Mouse (Mus musculus): Measurements from ENCODE around the gene Me3. TPM values are rescaled to one million over a fixed set of nuclear protein-coding genes. Genes with fewer than 3 reads are reported as not detected.

The Me3 gene
- polyA plus RNA-seq, 1 experiment = 2.1 TPM

GRCm38 (mm10) chr7:89772906-89773305 lies 140.7 kb downstream of the Me3 start:
- H3K79me3 ChIP-seq (ENCODE audit: low read depth) = no peaks in the 10 kb centered on the region
- no peak for TF ChIP-seq CTCF (IDR thresholded peaks at IDR 0.05; ENCODE audit: control insufficient read depth, insufficient read depth, insufficient read length)
- no peak for TF ChIP-seq CEBPB (IDR thresholded peaks at IDR 0.05; ENCODE audit: low read depth)
- no peak for TF ChIP-seq MYOG (IDR thresholded peaks at IDR 0.05; ENCODE audit: control insufficient read depth, extremely low read depth, insufficient read length)
- no peak for TF ChIP-seq MYOD1 (IDR thresholded peaks at IDR 0.05; ENCODE audit: control insufficient read depth, insufficient read length, low read depth)
- TF ChIP-seq USF1 (IDR thresholded peaks at IDR 0.05; ENCODE audit: low read depth) = no peak
- TF ChIP-seq FOSL1 (IDR thresholded peaks at IDR 0.05; ENCODE audit: insufficient read depth, low read length, poor library complexity, severe bottlenecking) = no peak
- no peak for TF ChIP-seq MAX (IDR thresholded peaks at IDR 0.05)
- H3K79me2 ChIP-seq (ENCODE audit: control insufficient read depth, insufficient read depth) = no peaks in the 10 kb centered on the region
- H3K36me3 ChIP-seq (ENCODE audit: control insufficient read depth, insufficient read depth) = no peaks in the 10 kb centered on the region
- H3ac ChIP-seq (ENCODE audit: control insufficient read depth, insufficient read length, low read depth) = no peak overlapping the region
- no peaks in the 10 kb centered on the region for H3K27me3 ChIP-seq (ENCODE audit: control insufficient read depth, insufficient read depth, insufficient read length)
- H3K4me3 ChIP-seq (ENCODE audit: insufficient read depth, poor library complexity, severe bottlenecking) = no peak overlapping the region

GRCm38 (mm10) chr7:89773352-89773921 lies 141.2 kb downstream of the Me3 start:
- H3K27me3 ChIP-seq (ENCODE audit: control insufficient read depth, insufficient read depth, insufficient read length) = no peaks in the 10 kb centered on the region

GRCm38 (mm10) chr7:89773926-89774325 lies 141.7 kb downstream of the Me3 start:
- H3K36me3 ChIP-seq (ENCODE audit: control insufficient read depth, insufficient read depth) = no peaks in the 10 kb centered on the region
- TF ChIP-seq MAX (IDR thresholded peaks at IDR 0.05) (no peak), USF1 (IDR thresholded peaks at IDR 0.05; ENCODE audit: low read depth) (no peak), FOSL1 (IDR thresholded peaks at IDR 0.05; ENCODE audit: insufficient read depth, low read length, poor library complexity, severe bottlenecking) (no peak), MYOD1 (IDR thresholded peaks at IDR 0.05; ENCODE audit: control insufficient read depth, insufficient read length, low read depth) (no peak), CTCF (IDR thresholded peaks at IDR 0.05; ENCODE audit: control insufficient read depth, insufficient read depth, insufficient read length) (no peak), CEBPB (IDR thresholded peaks at IDR 0.05; ENCODE audit: low read depth) (no peak), MYOG (IDR thresholded peaks at IDR 0.05; ENCODE audit: control insufficient read depth, extremely low read depth, insufficient read length) (no peak)
- H3ac ChIP-seq (ENCODE audit: control insufficient read depth, insufficient read length, low read depth) = no peak overlapping the region
- no peaks in the 10 kb centered on the region for H3K79me2 ChIP-seq (ENCODE audit: control insufficient read depth, insufficient read depth)
- H3K27me3 ChIP-seq (ENCODE audit: control insufficient read depth, insufficient read depth, insufficient read length) = no peaks in the 10 kb centered on the region
- H3K79me3 ChIP-seq (ENCODE audit: low read depth) = no peaks in the 10 kb centered on the region
- no peak overlapping the region for H3K4me3 ChIP-seq (ENCODE audit: insufficient read depth, poor library complexity, severe bottlenecking)

More at GRCm38 (mm10) chr7:89773352-89773921, 141.2 kb downstream of the Me3 start:
- TF ChIP-seq MYOG (IDR thresholded peaks at IDR 0.05; ENCODE audit: control insufficient read depth, extremely low read depth, insufficient read length) (no peak), MYOD1 (IDR thresholded peaks at IDR 0.05; ENCODE audit: control insufficient read depth, insufficient read length, low read depth) (no peak), CTCF (IDR thresholded peaks at IDR 0.05; ENCODE audit: control insufficient read depth, insufficient read depth, insufficient read length) (no peak), CEBPB (IDR thresholded peaks at IDR 0.05; ENCODE audit: low read depth) (no peak), USF1 (IDR thresholded peaks at IDR 0.05; ENCODE audit: low read depth) (no peak), FOSL1 (IDR thresholded peaks at IDR 0.05; ENCODE audit: insufficient read depth, low read length, poor library complexity, severe bottlenecking) (no peak), MAX (IDR thresholded peaks at IDR 0.05) (no peak)
- H3K4me3 ChIP-seq (ENCODE audit: insufficient read depth, poor library complexity, severe bottlenecking) = no peak overlapping the region
- H3ac ChIP-seq (ENCODE audit: control insufficient read depth, insufficient read length, low read depth) = no peak overlapping the region
- H3K79me2 ChIP-seq (ENCODE audit: control insufficient read depth, insufficient read depth) = no peaks in the 10 kb centered on the region
- H3K36me3 ChIP-seq (ENCODE audit: control insufficient read depth, insufficient read depth) = no peaks in the 10 kb centered on the region
- H3K79me3 ChIP-seq (ENCODE audit: low read depth) = no peaks in the 10 kb centered on the region

- no peak for TF ChIP-seq MYOG (IDR thresholded peaks at IDR 0.05; ENCODE audit: control insufficient read depth, extremely low read depth, insufficient read length)
- TF ChIP-seq MYOD1 (IDR thresholded peaks at IDR 0.05; ENCODE audit: control insufficient read depth, insufficient read length, low read depth) = no peak
- TF ChIP-seq CEBPB (IDR thresholded peaks at IDR 0.05; ENCODE audit: low read depth) = no peak
- TF ChIP-seq MAX (IDR thresholded peaks at IDR 0.05) = no peak
- no peak for TF ChIP-seq CTCF (IDR thresholded peaks at IDR 0.05; ENCODE audit: control insufficient read depth, insufficient read depth, insufficient read length)
- no peak for TF ChIP-seq USF1 (IDR thresholded peaks at IDR 0.05; ENCODE audit: low read depth)
- TF ChIP-seq FOSL1 (IDR thresholded peaks at IDR 0.05; ENCODE audit: insufficient read depth, low read length, poor library complexity, severe bottlenecking) = no peak
- Histone ChIP-seq H3ac (ENCODE audit: control insufficient read depth, insufficient read length, low read depth) (no peak overlapping the region), H3K36me3 (ENCODE audit: control insufficient read depth, insufficient read depth) (no peaks in the 10 kb centered on the region)
These were observed 143.7 kb downstream of the Me3 start for GRCm38 (mm10) chr7:89775848-89776247.

GRCm38 (mm10) chr7:89781391-89781790 lies 149.2 kb downstream of the Me3 start:
- H3K79me3 ChIP-seq (ENCODE audit: low read depth) = no peaks in the 10 kb centered on the region
- TF ChIP-seq MAX (IDR thresholded peaks at IDR 0.05) (no peak), CTCF (IDR thresholded peaks at IDR 0.05; ENCODE audit: control insufficient read depth, insufficient read depth, insufficient read length) (no peak), USF1 (IDR thresholded peaks at IDR 0.05; ENCODE audit: low read depth) (no peak), MYOD1 (IDR thresholded peaks at IDR 0.05; ENCODE audit: control insufficient read depth, insufficient read length, low read depth) (no peak), MYOG (IDR thresholded peaks at IDR 0.05; ENCODE audit: control insufficient read depth, extremely low read depth, insufficient read length) (no peak), FOSL1 (IDR thresholded peaks at IDR 0.05; ENCODE audit: insufficient read depth, low read length, poor library complexity, severe bottlenecking) (no peak), CEBPB (IDR thresholded peaks at IDR 0.05; ENCODE audit: low read depth) (no peak)
- no peaks in the 10 kb centered on the region for H3K79me2 ChIP-seq (ENCODE audit: control insufficient read depth, insufficient read depth)
- H3K4me3 ChIP-seq (ENCODE audit: insufficient read depth, poor library complexity, severe bottlenecking) = no peak overlapping the region
- H3ac ChIP-seq (ENCODE audit: control insufficient read depth, insufficient read length, low read depth) = no peak overlapping the region
- no peaks in the 10 kb centered on the region for H3K36me3 ChIP-seq (ENCODE audit: control insufficient read depth, insufficient read depth)
- H3K27me3 ChIP-seq (ENCODE audit: control insufficient read depth, insufficient read depth, insufficient read length) = no peaks in the 10 kb centered on the region

More at GRCm38 (mm10) chr7:89775848-89776247, 143.7 kb downstream of the Me3 start:
- H3K27me3 ChIP-seq (ENCODE audit: control insufficient read depth, insufficient read depth, insufficient read length) = no peaks in the 10 kb centered on the region
- H3K79me3 ChIP-seq (ENCODE audit: low read depth) = no peaks in the 10 kb centered on the region
- H3K4me3 ChIP-seq (ENCODE audit: insufficient read depth, poor library complexity, severe bottlenecking) = no peak overlapping the region
- H3K79me2 ChIP-seq (ENCODE audit: control insufficient read depth, insufficient read depth) = no peaks in the 10 kb centered on the region
